Mouse (Mus musculus): ENCODE measurements around the gene Tdp2. TPM values are rescaled to one million over a fixed set of nuclear protein-coding genes. Genes with fewer than 3 reads are reported as not detected.

Tdp2 gene
- polyA plus RNA-seq, 1 experiment from 2014 or later = 30.7 TPM

- no peak overlapping the region for H3K27ac ChIP-seq (replicated peaks)
- H3K9ac ChIP-seq (replicated peaks) = no peak overlapping the region
- no peaks in the 10 kb centered on the region for H3K27me3 ChIP-seq (replicated peaks)
- H3K4me1 ChIP-seq = no peaks in the 10 kb centered on the region
- ATAC-seq (ENCODE audit: low FRiP score) = no peak
- no peak overlapping the region for H3K4me3 ChIP-seq (replicated peaks)
- no peak overlapping the region for H3K4me2 ChIP-seq
- no peaks in the 10 kb centered on the region for H3K9me3 ChIP-seq (replicated peaks)
- 0 out of 2 replicates have a peak, but pooled peaks cover 5% of the 10 kb centered on the region for H3K36me3 ChIP-seq
- WGBS = 59% methylated on average over 12 of the region's 12 CpGs
Observed at GRCm38 (mm10) chr13:24861084-24861483, 29.6 kb downstream of the Tdp2 start.

- Histone ChIP-seq H3K27me3 (replicated peaks) (no peaks in the 10 kb centered on the region), H3K4me1 (no peaks in the 10 kb centered on the region), H3K36me3 (0 out of 2 replicates have a peak, but pooled peaks cover 3% of the 10 kb centered on the region), H3K4me3 (replicated peaks) (no peak overlapping the region), H3K27ac (replicated peaks) (no peak overlapping the region), H3K4me2 (no peak overlapping the region), H3K9me3 (replicated peaks) (no peaks in the 10 kb centered on the region), H3K9ac (replicated peaks) (no peak overlapping the region)
- no peak for ATAC-seq (ENCODE audit: low FRiP score)
- 81% methylated on average over 7 of the region's 7 CpGs for WGBS
Observed at GRCm38 (mm10) chr13:24862021-24862420, 30.5 kb downstream of the Tdp2 start.

- no peak for ATAC-seq (ENCODE audit: low FRiP score)
- no peak overlapping the region for H3K9ac ChIP-seq (replicated peaks)
- H3K4me2 ChIP-seq = no peak overlapping the region
- 63% methylated on average over 7 of the region's 7 CpGs for WGBS
- no peaks in the 10 kb centered on the region for H3K9me3 ChIP-seq (replicated peaks)
- no peak overlapping the region for H3K27ac ChIP-seq (replicated peaks)
- H3K36me3 ChIP-seq = 0 out of 2 replicates have a peak, but pooled peaks cover 3% of the 10 kb centered on the region
- H3K4me3 ChIP-seq (replicated peaks) = no peak overlapping the region
- no peaks in the 10 kb centered on the region for H3K27me3 ChIP-seq (replicated peaks)
- no peaks in the 10 kb centered on the region for H3K4me1 ChIP-seq
Observed at GRCm38 (mm10) chr13:24862520-24862919, 31.0 kb downstream of the Tdp2 start.

GRCm38 (mm10) chr13:24866430-24867402 lies 35.2 kb downstream of the Tdp2 start:
- WGBS = 77% methylated on average over 9 of the region's 9 CpGs
- Histone ChIP-seq H3K4me2 (no peak overlapping the region), H3K27me3 (replicated peaks) (no peaks in the 10 kb centered on the region), H3K27ac (replicated peaks) (no peak overlapping the region), H3K9me3 (replicated peaks) (no peaks in the 10 kb centered on the region), H3K4me1 (no peaks in the 10 kb centered on the region), H3K4me3 (replicated peaks) (no peak overlapping the region), H3K9ac (replicated peaks) (no peak overlapping the region), H3K36me3 (no peaks in the 10 kb centered on the region)
- no peak for ATAC-seq (ENCODE audit: low FRiP score)

- no peaks in the 10 kb centered on the region for H3K27me3 ChIP-seq (replicated peaks)
- no peak overlapping the region for H3K4me3 ChIP-seq (replicated peaks)
- 91% methylated on average over 10 of the region's 10 CpGs for WGBS
- H3K27ac ChIP-seq (replicated peaks) = no peak overlapping the region
- no peak overlapping the region for H3K9ac ChIP-seq (replicated peaks)
- H3K4me2 ChIP-seq = no peak overlapping the region
- no peaks in the 10 kb centered on the region for H3K9me3 ChIP-seq (replicated peaks)
- no peak for ATAC-seq (ENCODE audit: low FRiP score)
- H3K4me1 ChIP-seq = no peaks in the 10 kb centered on the region
- no peaks in the 10 kb centered on the region for H3K36me3 ChIP-seq
Observed at GRCm38 (mm10) chr13:24867789-24868188, 36.3 kb downstream of the Tdp2 start.

GRCm38 (mm10) chr13:24868233-24868632 lies 36.8 kb downstream of the Tdp2 start:
- Histone ChIP-seq H3K9me3 (replicated peaks) (no peaks in the 10 kb centered on the region), H3K4me3 (replicated peaks) (no peak overlapping the region), H3K36me3 (no peaks in the 10 kb centered on the region), H3K27me3 (replicated peaks) (no peaks in the 10 kb centered on the region), H3K4me2 (no peak overlapping the region), H3K9ac (replicated peaks) (no peak overlapping the region), H3K27ac (replicated peaks) (no peak overlapping the region), H3K4me1 (no peaks in the 10 kb centered on the region)
- no peak for ATAC-seq (ENCODE audit: low FRiP score)
- WGBS = 93% methylated on average over 7 of the region's 7 CpGs

GRCm38 (mm10) chr13:24879359-24880040 lies 48.0 kb downstream of the Tdp2 start:
- Histone ChIP-seq H3K4me3 (replicated peaks) (no peak overlapping the region), H3K27me3 (replicated peaks) (no peaks in the 10 kb centered on the region), H3K4me1 (no peaks in the 10 kb centered on the region), H3K27ac (replicated peaks) (no peak overlapping the region), H3K9ac (replicated peaks) (no peak overlapping the region), H3K9me3 (replicated peaks) (no peaks in the 10 kb centered on the region), H3K4me2 (no peak overlapping the region), H3K36me3 (peaks cover 28% of the 10 kb centered on the region)
- WGBS = 86% methylated on average over 15 of the region's 15 CpGs
- no peak for ATAC-seq (ENCODE audit: low FRiP score)

GRCm38 (mm10) chr13:24880208-24880607 lies 48.7 kb downstream of the Tdp2 start:
- Histone ChIP-seq H3K27me3 (replicated peaks) (no peaks in the 10 kb centered on the region), H3K9me3 (replicated peaks) (no peaks in the 10 kb centered on the region), H3K4me2 (no peak overlapping the region), H3K4me3 (replicated peaks) (no peak overlapping the region), H3K36me3 (peaks cover 24% of the 10 kb centered on the region), H3K4me1 (no peaks in the 10 kb centered on the region), H3K9ac (replicated peaks) (no peak overlapping the region), H3K27ac (replicated peaks) (no peak overlapping the region)
- 87% methylated on average over 6 of the region's 6 CpGs for WGBS
- ATAC-seq (ENCODE audit: low FRiP score) = no peak

GRCm38 (mm10) chr13:24880704-24881103 lies 49.2 kb downstream of the Tdp2 start:
- Histone ChIP-seq H3K27ac (replicated peaks) (no peak overlapping the region), H3K4me2 (no peak overlapping the region), H3K9me3 (replicated peaks) (no peaks in the 10 kb centered on the region), H3K9ac (replicated peaks) (no peak overlapping the region), H3K36me3 (peaks cover 26% of the 10 kb centered on the region), H3K4me1 (no peaks in the 10 kb centered on the region), H3K4me3 (replicated peaks) (no peak overlapping the region), H3K27me3 (replicated peaks) (no peaks in the 10 kb centered on the region)
- WGBS = 93% methylated on average over 5 of the region's 5 CpGs
- ATAC-seq (ENCODE audit: low FRiP score) = no peak

- Histone ChIP-seq H3K27me3 (replicated peaks) (no peaks in the 10 kb centered on the region), H3K4me1 (no peaks in the 10 kb centered on the region), H3K9ac (replicated peaks) (no peak overlapping the region), H3K4me3 (replicated peaks) (no peak overlapping the region), H3K36me3 (peaks cover 28% of the 10 kb centered on the region), H3K9me3 (replicated peaks) (no peaks in the 10 kb centered on the region), H3K27ac (replicated peaks) (no peak overlapping the region), H3K4me2 (no peak overlapping the region)
- ATAC-seq (ENCODE audit: low FRiP score) = no peak
- WGBS = 95% methylated on average over 6 of the region's 6 CpGs
Observed at GRCm38 (mm10) chr13:24882411-24882810, 50.9 kb downstream of the Tdp2 start.

GRCm38 (mm10) chr13:24889554-24889953 lies 58.1 kb downstream of the Tdp2 start:
- Histone ChIP-seq H3K9me3 (replicated peaks) (no peaks in the 10 kb centered on the region), H3K4me3 (replicated peaks) (no peak overlapping the region), H3K27ac (replicated peaks) (no peak overlapping the region), H3K4me2 (no peak overlapping the region), H3K36me3 (peaks cover 15% of the 10 kb centered on the region), H3K4me1 (no peaks in the 10 kb centered on the region), H3K9ac (replicated peaks) (no peak overlapping the region), H3K27me3 (replicated peaks) (no peaks in the 10 kb centered on the region)
- no peak for ATAC-seq (ENCODE audit: low FRiP score)
- WGBS = 30% methylated on average over 1 of the region's 1 CpGs
